Mouse (Mus musculus) cerebral cortex, adult 2 months (tissue): ENCODE data around the gene Mettl15.

Experiments used
- WGBS: fragments of 180-500 bp; shearing (Covaris S2); methylation state at CpG from one replicate; pipeline ENCODE4 v1.1.7; 2018; 5-methylcytosine and 5-hydroxymethylcytosine counted together

Gene Mettl15

GRCm38 (mm10) chr2:109280600-109281340 lies at the start of gene Mettl15, which contains the start of gene Kif18a:
TSS of gene Mettl15 (minus strand) at chr2:109280748.
TSS of gene Kif18a (plus strand) at chr2:109280738.
- WGBS: under 1% methylated on average over 51 of the region's 51 CpGs

GRCm38 (mm10) chr2:109311369-109311768 lies 30.8 kb upstream of the Mettl15 start:
- WGBS: 97% methylated on average over 5 of the region's 5 CpGs

- 81% methylated on average over 3 of the region's 3 CpGs for WGBS
Measured at GRCm38 (mm10) chr2:109302234-109302633, 21.7 kb upstream of the Mettl15 start.

- 98% methylated on average over 1 of the region's 1 CpGs for WGBS
Measured at GRCm38 (mm10) chr2:109298160-109298559, 17.6 kb upstream of the Mettl15 start.

GRCm38 (mm10) chr2:109296264-109296663 lies 15.7 kb upstream of the Mettl15 start:
- 91% methylated on average over 5 of the region's 5 CpGs for WGBS

GRCm38 (mm10) chr2:109289327-109289726 lies 8.8 kb upstream of the Mettl15 start:
- 98% methylated on average over 6 of the region's 6 CpGs for WGBS

- WGBS: 95% methylated on average over 3 of the region's 3 CpGs
Measured at GRCm38 (mm10) chr2:109284121-109284520, 3.6 kb upstream of the Mettl15 start.

- 3% methylated on average over 1 of the region's 1 CpGs for WGBS
Measured at GRCm38 (mm10) chr2:109281341-109281690, 768 bp upstream of the Mettl15 start.

- WGBS: 3% methylated on average over 4 of the region's 4 CpGs
Measured at GRCm38 (mm10) chr2:109280272-109280599, 312 bp downstream of the Mettl15 start.

- 3% methylated on average over 16 of the region's 16 CpGs for WGBS
Measured at GRCm38 (mm10) chr2:109278036-109278435, 2.5 kb downstream of the Mettl15 start.

GRCm38 (mm10) chr2:109277593-109277992 lies 3.0 kb downstream of the Mettl15 start:
- 5% methylated on average over 7 of the region's 7 CpGs for WGBS

- 89% methylated on average over 1 of the region's 1 CpGs for WGBS
Measured at GRCm38 (mm10) chr2:109273098-109273497, 7.5 kb downstream of the Mettl15 start.

- WGBS: 82% methylated on average over 1 of the region's 1 CpGs
Measured at GRCm38 (mm10) chr2:109262779-109263178, 17.8 kb downstream of the Mettl15 start.

- 46% methylated on average over 3 of the region's 3 CpGs for WGBS
Measured at GRCm38 (mm10) chr2:109241947-109242346, 38.6 kb downstream of the Mettl15 start.

- WGBS: 96% methylated on average over 1 of the region's 1 CpGs
Measured at GRCm38 (mm10) chr2:109235741-109236140, 44.8 kb downstream of the Mettl15 start.

GRCm38 (mm10) chr2:109233876-109234275 lies 46.7 kb downstream of the Mettl15 start:
- WGBS: 89% methylated on average over 4 of the region's 4 CpGs

- WGBS: 76% methylated on average over 3 of the region's 3 CpGs
Measured at GRCm38 (mm10) chr2:109227196-109227595, 53.4 kb downstream of the Mettl15 start.

GRCm38 (mm10) chr2:109221470-109221869 lies 59.1 kb downstream of the Mettl15 start:
- 91% methylated on average over 2 of the region's 2 CpGs for WGBS

- WGBS: 98% methylated on average over 2 of the region's 2 CpGs
Measured at GRCm38 (mm10) chr2:109216678-109217077, 63.9 kb downstream of the Mettl15 start.

GRCm38 (mm10) chr2:109210641-109211040 lies 69.9 kb downstream of the Mettl15 start:
- 100% methylated on average over 1 of the region's 1 CpGs for WGBS

GRCm38 (mm10) chr2:109208032-109208431 lies 72.5 kb downstream of the Mettl15 start:
- WGBS: 62% methylated on average over 2 of the region's 2 CpGs

GRCm38 (mm10) chr2:109182993-109183392 lies 97.6 kb downstream of the Mettl15 start:
- WGBS: 29% methylated on average over 3 of the region's 3 CpGs

- WGBS: 74% methylated on average over 1 of the region's 1 CpGs
Measured at GRCm38 (mm10) chr2:109158509-109158908, 122.0 kb downstream of the Mettl15 start.

GRCm38 (mm10) chr2:109156131-109156530 lies 124.4 kb downstream of the Mettl15 start:
- WGBS: 63% methylated on average over 1 of the region's 1 CpGs
